Mouse (Mus musculus) neural tube, embryonic 13.5 days (tissue): ENCODE data around the gene Itga3. TPM values are rescaled to one million over a fixed set of nuclear protein-coding genes. Genes with fewer than 3 reads are reported as not detected.
A peak's percentile ranks its signal among the peaks of the same experiment; 100 is the strongest.
"Not testable (repeated sequence)": the region's sequence is repeated elsewhere in the genome, so short reads cannot be mapped to it uniquely, and the experiment has no call there.

Source experiments
- ATAC-seq: fragments of 200-750 bp; cut with Nextera tagmentation; 2 replicates; pipeline ENCODE4 v1.8.0; 2017; ENCODE audit warnings: low read depth, mild to moderate bottlenecking, moderate TSS enrichment, moderate library complexity
- H3K27ac ChIP-seq: fragments of 300-500 bp; sonication (generic); replicated peaks from 2 replicates; pipeline ENCODE4 v1.5.1; 2015; ENCODE audit warnings: moderate library complexity, mild to moderate bottlenecking, inconsistent platforms
- H3K27me3 ChIP-seq: fragments of 300-500 bp; sonication (generic); 2 replicates; pipeline ENCODE4 v1.6.1; 2015; ENCODE audit warnings: mild to moderate bottlenecking, inconsistent platforms
- H3K36me3 ChIP-seq: fragments of 300-500 bp; sonication (generic); 2 replicates; pipeline ENCODE4 v1.6.1; 2015; ENCODE audit warnings: mild to moderate bottlenecking, inconsistent platforms
- H3K4me1 ChIP-seq: fragments of 300-500 bp; sonication (generic); replicated peaks from 2 replicates; pipeline ENCODE4 v1.6.1; 2015; ENCODE audit warnings: inconsistent platforms
- H3K4me2 ChIP-seq: fragments of 300-500 bp; sonication (generic); 2 replicates; pipeline ENCODE4 v1.6.1; 2015; ENCODE audit warnings: inconsistent platforms, mild to moderate bottlenecking, moderate library complexity
- H3K4me3 ChIP-seq: fragments of 300-500 bp; sonication (generic); 2 replicates; pipeline ENCODE4 v1.5.1; 2015; ENCODE audit warnings: mild to moderate bottlenecking, inconsistent platforms
- H3K9ac ChIP-seq: fragments of 300-500 bp; sonication (generic); 2 replicates; pipeline ENCODE4 v1.6.1; 2015; ENCODE audit warnings: moderate library complexity, mild to moderate bottlenecking, inconsistent platforms
- H3K9me3 ChIP-seq: fragments of 300-500 bp; sonication (generic); 2 replicates; pipeline ENCODE4 v1.6.1; 2016; ENCODE audit warnings: inconsistent platforms
- WGBS: fragments of 180-500 bp; shearing (Covaris S2); methylation state at CpG from one replicate; pipeline ENCODE4 v1.1.7; 2015; 5-methylcytosine and 5-hydroxymethylcytosine counted together
- polyA plus RNA-seq: library from polyadenylated mRNA; unstranded; fragments of >200 nt; fragmentation: Nextera tagmentation; extraction: Ambion mirVana; gene quantifications from 2 replicates; pipeline ENCODE4 v1.2.1, GENCODE M21; 2015

Gene Itga3
- polyA plus RNA-seq, 1 experiment from 2014 or later = 12.0 TPM

GRCm38 (mm10) chr11:95022237-95022992 is 54.2 kb downstream of the Itga3 start:
- Histone ChIP-seq H3K9ac (no peak overlapping the region), H3K4me1 (peaks cover 13% of the 10 kb centered on the region; the same call in 1 of the 2 replicates), H3K27me3 (no peaks in the 10 kb centered on the region), H3K9me3 (no peaks in the 10 kb centered on the region), H3K4me3 (no peak overlapping the region), H3K27ac (no peak overlapping the region), H3K4me2 (no peak overlapping the region), H3K36me3 (peaks cover 88% of the 10 kb centered on the region)
- WGBS = 86% methylated on average over 10 of the region's 10 CpGs
- ATAC-seq = no peak

- H3K27ac ChIP-seq = peak overlapping the region; percentile 28; the same call in 1 of the 2 replicates
- H3K9ac ChIP-seq = 0 out of 2 replicates have a peak overlapping the region, but pooled peaks have one; percentile 13
- H3K4me3 ChIP-seq = no peak overlapping the region
- peaks cover 59% of the 10 kb centered on the region for H3K36me3 ChIP-seq
- H3K27me3 ChIP-seq = no peaks in the 10 kb centered on the region
- WGBS = 78% methylated on average over 3 of the region's 3 CpGs
- ATAC-seq = no peak
- H3K4me2 ChIP-seq = 0 out of 2 replicates have a peak overlapping the region, but pooled peaks have one; percentile 4
- H3K9me3 ChIP-seq = no peaks in the 10 kb centered on the region
- peaks cover 69% of the 10 kb centered on the region for H3K4me1 ChIP-seq
Observed at GRCm38 (mm10) chr11:95015484-95015883, 61.1 kb downstream of the Itga3 start.

- H3K27ac ChIP-seq = peak overlapping the region; percentile 49
- 33% methylated on average over 3 of the region's 3 CpGs for WGBS
Observed at GRCm38 (mm10) chr11:95012487-95012886, 64.1 kb downstream of the Itga3 start.

GRCm38 (mm10) chr11:95012075-95012474 is 64.5 kb downstream of the Itga3 start:
- H3K4me2 ChIP-seq = peak overlapping the region; percentile 72
- H3K9me3 ChIP-seq = no peaks in the 10 kb centered on the region
- peak overlapping the region; percentile 99 for H3K9ac ChIP-seq
- 55% methylated on average over 3 of the region's 3 CpGs for WGBS
- peak overlapping the region; percentile 49 for H3K27ac ChIP-seq
- peaks cover 82% of the 10 kb centered on the region for H3K4me1 ChIP-seq
- H3K36me3 ChIP-seq = peaks cover 29% of the 10 kb centered on the region
- H3K27me3 ChIP-seq = no peaks in the 10 kb centered on the region
- H3K4me3 ChIP-seq = peak overlapping the region; percentile 96
- no peak for ATAC-seq

More at GRCm38 (mm10) chr11:95012487-95012886, 64.1 kb downstream of the Itga3 start:
- H3K4me1 ChIP-seq = peaks cover 82% of the 10 kb centered on the region
- H3K4me2 ChIP-seq = peak overlapping the region; percentile 72
- H3K9me3 ChIP-seq = no peaks in the 10 kb centered on the region
- H3K27me3 ChIP-seq = no peaks in the 10 kb centered on the region
- no peak for ATAC-seq
- H3K4me3 ChIP-seq = peak overlapping the region; percentile 96
- H3K36me3 ChIP-seq = peaks cover 33% of the 10 kb centered on the region
- peak overlapping the region; percentile 99 for H3K9ac ChIP-seq

- Histone ChIP-seq H3K4me2 (peak overlapping the region; percentile 72), H3K36me3 (peaks cover 22% of the 10 kb centered on the region), H3K4me1 (peaks cover 84% of the 10 kb centered on the region), H3K9ac (peak overlapping the region; percentile 99), H3K9me3 (no peaks in the 10 kb centered on the region), H3K27me3 (no peaks in the 10 kb centered on the region), H3K4me3 (peak overlapping the region; percentile 96), H3K27ac (peak overlapping the region; percentile 49)
- 48% methylated on average over 1 of the region's 1 CpGs for WGBS
- no peak for ATAC-seq
Observed at GRCm38 (mm10) chr11:95011416-95011815, 65.2 kb downstream of the Itga3 start.

GRCm38 (mm10) chr11:95010841-95011403 is 65.7 kb downstream of the Itga3 start:
- not testable (repeated sequence) for ATAC-seq, H3K9me3 ChIP-seq, H3K27me3 ChIP-seq
- H3K27ac ChIP-seq = peak overlapping the region; percentile 98
- H3K4me2 ChIP-seq = peak overlapping the region; percentile 72
- peaks cover 19% of the 10 kb centered on the region for H3K36me3 ChIP-seq
- H3K4me1 ChIP-seq = peaks cover 84% of the 10 kb centered on the region
- H3K4me3 ChIP-seq = peak overlapping the region; percentile 96
- 0% methylated on average over 3 of the region's 4 CpGs for WGBS
- H3K9ac ChIP-seq = peak overlapping the region; percentile 99

GRCm38 (mm10) chr11:95010141-95010739 is 66.4 kb downstream of the Itga3 start:
- no peaks in the 10 kb centered on the region for H3K9me3 ChIP-seq
- peak; percentile 62 for ATAC-seq
- H3K27me3 ChIP-seq = no peaks in the 10 kb centered on the region
- H3K4me2 ChIP-seq = peak overlapping the region; percentile 72
- peak overlapping the region; percentile 96 for H3K4me3 ChIP-seq
- H3K4me1 ChIP-seq = peaks cover 83% of the 10 kb centered on the region
- peaks cover 19% of the 10 kb centered on the region for H3K36me3 ChIP-seq
- H3K9ac ChIP-seq = peak overlapping the region; percentile 99
- 2% methylated on average over 32 of the region's 40 CpGs for WGBS
- peak overlapping the region; percentile 98 for H3K27ac ChIP-seq

- peak; percentile 70 for ATAC-seq
- under 1% methylated on average over 30 of the region's 32 CpGs for WGBS
- Histone ChIP-seq H3K4me2 (peak within 1 kb of the TSS; percentile 72), H3K4me1 (peaks cover 77% of the 10 kb centered on the region), H3K9ac (peak within 1 kb of the TSS; percentile 99), H3K27ac (peak within 1 kb of the TSS; percentile 98), H3K27me3 (no peaks in the 10 kb centered on the region), H3K4me3 (peak within 1 kb of the TSS; percentile 96), H3K36me3 (peaks cover 19% of the 10 kb centered on the region), H3K9me3 (no peaks in the 10 kb centered on the region)
Observed at GRCm38 (mm10) chr11:95009629-95010014, 67.0 kb downstream of the Itga3 start, which contains the start of gene Samd14. TSS of gene Samd14 (plus strand) at chr11:95009879.

GRCm38 (mm10) chr11:95008661-95009628 is 67.7 kb downstream of the Itga3 start:
- Histone ChIP-seq H3K27ac (peak overlapping the region; percentile 98), H3K9ac (peak overlapping the region; percentile 99), H3K4me1 (peaks cover 70% of the 10 kb centered on the region), H3K4me3 (peak overlapping the region; percentile 96), H3K27me3 (no peaks in the 10 kb centered on the region), H3K4me2 (peak overlapping the region; percentile 72), H3K36me3 (peaks cover 22% of the 10 kb centered on the region), H3K9me3 (no peaks in the 10 kb centered on the region)
- WGBS = 35% methylated on average over 15 of the region's 15 CpGs
- peak; percentile 1; the same call in 1 of the 2 replicates for ATAC-seq

- Histone ChIP-seq H3K9ac (no peak overlapping the region; the same call in 1 of the 2 replicates), H3K9me3 (no peaks in the 10 kb centered on the region), H3K27ac (peak overlapping the region; percentile 98), H3K4me2 (peak overlapping the region; percentile 70), H3K36me3 (peaks cover 37% of the 10 kb centered on the region), H3K27me3 (no peaks in the 10 kb centered on the region), H3K4me1 (peaks cover 57% of the 10 kb centered on the region), H3K4me3 (0 out of 2 replicates have a peak overlapping the region, but pooled peaks have one; percentile 32)
- ATAC-seq = no peak
- WGBS = 76% methylated on average over 3 of the region's 3 CpGs
Observed at GRCm38 (mm10) chr11:95007418-95007817, 69.2 kb downstream of the Itga3 start.
